Mouse (Mus musculus) kidney, embryonic 14.5 days (tissue): ENCODE data around the gene Mtrex. TPM values are rescaled to one million over a fixed set of nuclear protein-coding genes. Genes with fewer than 3 reads are reported as not detected.

Source experiments
- ATAC-seq: fragments of 200-750 bp; cut with Nextera tagmentation; 2 replicates; pipeline ENCODE4 v1.8.0; 2017; ENCODE audit warnings: moderate number of reproducible peaks, mild to moderate bottlenecking, moderate TSS enrichment, moderate library complexity; ENCODE audit not compliant: low FRiP score, low TSS enrichment
- H3K27ac ChIP-seq: fragments of 300-500 bp; sonication (generic); 2 replicates; pipeline ENCODE4 v1.5.1; 2014; ENCODE audit warnings: low read depth, mild to moderate bottlenecking, low read length, moderate library complexity, mixed read lengths
- H3K27me3 ChIP-seq: fragments of 300-500 bp; sonication (generic); 2 replicates; pipeline ENCODE4 v1.6.1; 2014; ENCODE audit warnings: mild to moderate bottlenecking, low read length; ENCODE audit not compliant: control insufficient read depth, insufficient read depth
- H3K36me3 ChIP-seq: fragments of 300-500 bp; sonication (generic); 2 replicates; pipeline ENCODE4 v1.6.1; 2014; ENCODE audit warnings: low read length, mixed read lengths; ENCODE audit not compliant: control insufficient read depth, insufficient read depth
- H3K4me1 ChIP-seq: fragments of 300-500 bp; sonication (generic); 2 replicates; pipeline ENCODE4 v1.6.1; 2014; ENCODE audit warnings: low read length, mixed read lengths; ENCODE audit not compliant: control insufficient read depth, insufficient read depth
- H3K4me2 ChIP-seq: fragments of 300-500 bp; sonication (generic); replicated peaks from 2 replicates; pipeline ENCODE4 v1.6.1; 2014; ENCODE audit warnings: low read depth, mild to moderate bottlenecking, low read length
- H3K4me3 ChIP-seq: fragments of 300-500 bp; sonication (generic); 2 replicates; pipeline ENCODE4 v1.5.1; 2014; ENCODE audit warnings: mild to moderate bottlenecking, low read length
- H3K9ac ChIP-seq: fragments of 300-500 bp; sonication (generic); 2 replicates; pipeline ENCODE4 v1.6.1; 2014; ENCODE audit warnings: low read depth, mild to moderate bottlenecking, low read length, moderate library complexity
- H3K9me3 ChIP-seq: fragments of 300-500 bp; sonication (generic); 2 replicates; pipeline ENCODE4 v1.6.1; 2016; ENCODE audit warnings: low read length; ENCODE audit not compliant: control insufficient read depth
- WGBS: fragments of 180-500 bp; shearing (Covaris S2); extraction: QIAGEN DNeasy Blood & Tissue Kit; methylation state at CpG from one replicate; pipeline ENCODE4 v1.1.7; 2014; 5-methylcytosine and 5-hydroxymethylcytosine counted together
- polyA plus RNA-seq: library from polyadenylated mRNA; unstranded; fragments of >200 nt; fragmentation: Nextera tagmentation; extraction: Ambion mirVana; gene quantifications from 2 replicates; pipeline ENCODE4 v1.2.1, GENCODE M21; 2014

Mtrex gene
- polyA plus RNA-seq, 1 experiment from 2014 or later = 86.4 TPM

DNA sequence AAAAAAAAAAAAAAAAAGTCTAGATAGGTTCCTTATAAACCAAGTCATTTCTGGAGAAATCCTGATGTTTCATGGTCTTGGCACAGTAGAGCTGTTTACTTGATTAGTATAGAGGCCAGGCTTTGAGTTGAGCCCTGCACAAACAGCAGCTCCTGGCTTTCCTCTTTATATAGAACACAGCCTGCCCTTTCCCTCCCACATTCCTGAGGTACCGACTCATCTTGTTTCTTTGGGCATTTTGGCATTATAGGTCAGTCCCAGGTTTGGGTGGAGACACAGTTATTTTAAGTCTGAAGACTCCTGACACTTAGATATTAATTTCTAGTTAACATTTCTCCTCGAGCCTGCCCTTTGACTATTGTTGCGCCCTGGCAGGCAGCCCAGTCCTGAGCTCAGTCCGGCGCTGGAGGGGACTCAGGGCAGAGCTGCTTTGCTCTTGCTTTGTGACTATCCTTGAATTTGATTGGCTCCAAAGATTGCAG, 65.3 kb downstream of the Mtrex start:
- Histone ChIP-seq H3K4me1 (no peaks in the 10 kb centered on the region), H3K9me3 (no peaks in the 10 kb centered on the region), H3K36me3 (peaks cover 33% of the 10 kb centered on the region), H3K4me3 (no peak overlapping the region), H3K27me3 (no peaks in the 10 kb centered on the region), H3K27ac (no peak overlapping the region), H3K9ac (no peak overlapping the region), H3K4me2 (no peak overlapping the region)
- WGBS = 43% methylated on average over 5 of the region's 5 CpGs
- ATAC-seq = no peak

DNA sequence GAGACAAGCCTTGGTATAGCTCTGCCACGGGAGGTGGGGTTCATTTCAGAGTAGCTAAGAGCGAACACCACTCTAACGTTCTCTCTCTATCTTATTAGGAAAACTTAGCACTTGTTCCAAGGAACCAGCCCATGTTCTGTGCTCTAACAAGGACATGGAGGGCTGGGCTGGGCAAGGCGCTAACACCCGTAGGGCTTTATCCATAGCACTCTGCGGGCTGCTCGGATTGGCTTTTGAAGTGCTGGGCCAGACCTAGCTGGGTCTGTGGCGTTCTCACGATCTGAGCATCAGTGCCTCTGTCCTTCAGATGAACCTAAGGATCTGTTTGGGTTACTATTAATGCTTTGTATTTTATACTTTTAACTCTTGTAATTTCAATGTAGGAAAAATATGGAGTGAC, 66.3 kb downstream of the Mtrex start:
- no peak for ATAC-seq

DNA sequence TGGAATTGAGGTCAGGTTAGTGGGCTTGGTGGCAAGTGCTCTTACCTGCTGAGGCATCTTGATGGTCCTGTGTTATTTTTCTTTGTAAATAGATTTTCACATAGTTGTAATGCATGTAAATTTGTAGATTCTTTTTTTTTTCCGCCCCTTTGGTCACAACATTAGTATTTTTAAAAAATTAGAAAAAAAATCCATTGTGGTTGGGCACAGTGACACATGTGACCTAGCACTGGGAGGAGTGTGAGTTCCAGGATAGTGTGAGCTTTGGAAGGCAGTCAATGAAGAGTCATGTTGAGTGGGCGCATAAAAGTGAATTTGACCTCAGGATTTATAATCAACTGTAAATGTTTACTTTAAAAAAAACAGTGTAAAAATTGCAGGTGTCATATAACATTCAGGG, 66.8 kb downstream of the Mtrex start:
- WGBS = 82% methylated on average over 2 of the region's 2 CpGs
- Histone ChIP-seq H3K4me2 (no peak overlapping the region), H3K4me1 (no peaks in the 10 kb centered on the region), H3K27ac (no peak overlapping the region), H3K4me3 (no peak overlapping the region), H3K27me3 (no peaks in the 10 kb centered on the region), H3K36me3 (peaks cover 19% of the 10 kb centered on the region), H3K9ac (no peak overlapping the region), H3K9me3 (no peaks in the 10 kb centered on the region)
- no peak for ATAC-seq

More for the DNA sequence above, 66.3 kb downstream of the Mtrex start:
- Histone ChIP-seq H3K4me1 (no peaks in the 10 kb centered on the region), H3K4me3 (no peak overlapping the region), H3K9ac (no peak overlapping the region), H3K27ac (no peak overlapping the region), H3K4me2 (no peak overlapping the region), H3K36me3 (peaks cover 24% of the 10 kb centered on the region), H3K27me3 (no peaks in the 10 kb centered on the region), H3K9me3 (no peaks in the 10 kb centered on the region)
- WGBS = 91% methylated on average over 9 of the region's 9 CpGs

DNA sequence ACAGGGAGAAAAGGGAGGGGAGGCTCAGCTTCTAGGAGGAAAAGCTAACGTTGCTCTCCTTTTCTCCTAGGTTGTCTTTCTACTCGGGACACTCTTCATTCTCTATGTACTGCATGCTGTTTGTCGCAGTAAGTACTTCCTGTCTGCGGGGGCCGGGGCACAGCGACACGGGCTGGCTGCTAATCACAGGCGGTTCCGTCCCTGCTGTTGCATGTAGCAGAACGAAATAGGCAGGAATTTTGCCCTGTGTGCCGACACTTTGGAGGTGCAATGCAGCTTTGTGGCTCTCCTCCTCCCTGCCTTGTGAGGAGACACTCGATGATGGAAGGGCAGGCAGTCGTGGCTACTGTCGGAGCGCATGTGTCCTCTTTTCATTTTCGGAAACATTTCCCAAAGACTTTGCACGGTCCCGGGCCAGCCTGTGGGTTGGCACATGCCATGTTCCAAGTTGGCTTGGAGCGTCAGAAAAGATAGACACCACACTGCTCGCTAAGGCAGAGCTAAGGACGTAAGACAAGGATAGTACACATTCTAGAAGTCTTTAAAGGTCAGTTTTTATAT, 67.5 kb downstream of the Mtrex start:
- no peak overlapping the region for H3K4me3 ChIP-seq
- peaks cover 15% of the 10 kb centered on the region; the same call in 1 of the 2 replicates for H3K36me3 ChIP-seq
- no peak for ATAC-seq
- no peak overlapping the region for H3K4me2 ChIP-seq
- H3K27ac ChIP-seq = no peak overlapping the region
- no peaks in the 10 kb centered on the region for H3K27me3 ChIP-seq
- H3K4me1 ChIP-seq = no peaks in the 10 kb centered on the region
- 91% methylated on average over 21 of the region's 21 CpGs for WGBS
- H3K9ac ChIP-seq = no peak overlapping the region
- H3K9me3 ChIP-seq = no peaks in the 10 kb centered on the region

DNA sequence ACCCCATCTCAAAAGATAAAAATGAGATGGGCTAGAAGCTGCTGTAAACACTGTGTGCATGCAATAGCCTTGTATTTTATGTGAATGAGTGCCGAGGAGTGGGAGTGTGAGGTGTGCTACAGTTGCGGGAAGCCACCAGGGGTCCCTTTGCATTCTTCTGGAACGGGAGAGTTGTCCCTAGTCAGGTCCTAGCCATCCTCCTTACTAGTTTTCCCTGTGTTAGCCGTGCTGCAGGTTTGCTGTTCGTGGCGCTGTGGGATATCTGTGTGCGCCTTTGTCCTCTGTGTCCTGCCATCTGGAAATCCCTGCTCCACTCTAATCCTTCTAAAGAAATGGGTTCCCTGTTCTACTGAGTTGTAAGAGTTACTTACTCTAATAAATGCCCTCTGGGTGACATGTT, 69.3 kb downstream of the Mtrex start:
- ATAC-seq = no peak
- H3K4me2 ChIP-seq = no peak overlapping the region
- WGBS = 83% methylated on average over 7 of the region's 7 CpGs

GRCm38 (mm10) chr13:112854402-112854801, 72.8 kb downstream of the Mtrex start:
- H3K9ac ChIP-seq = no peak overlapping the region
- H3K4me3 ChIP-seq = no peak overlapping the region
- ATAC-seq = no peak
- no peak overlapping the region for H3K27ac ChIP-seq
- WGBS = 57% methylated on average over 6 of the region's 6 CpGs
- peaks cover 3% of the 10 kb centered on the region; the same call in 1 of the 2 replicates for H3K36me3 ChIP-seq
- 0 out of 2 replicates have a peak, but pooled peaks cover 3% of the 10 kb centered on the region for H3K4me1 ChIP-seq
- no peaks in the 10 kb centered on the region for H3K27me3 ChIP-seq
- H3K4me2 ChIP-seq = no peak overlapping the region
- no peaks in the 10 kb centered on the region for H3K9me3 ChIP-seq

More for the DNA sequence above, 69.3 kb downstream of the Mtrex start:
- Histone ChIP-seq H3K4me1 (0 out of 2 replicates have a peak, but pooled peaks cover 3% of the 10 kb centered on the region), H3K36me3 (peaks cover 12% of the 10 kb centered on the region; the same call in 1 of the 2 replicates), H3K9me3 (no peaks in the 10 kb centered on the region), H3K9ac (no peak overlapping the region), H3K4me3 (no peak overlapping the region), H3K27ac (no peak overlapping the region), H3K27me3 (no peaks in the 10 kb centered on the region)

GRCm38 (mm10) chr13:112853710-112854316, 73.4 kb downstream of the Mtrex start:
- no peak overlapping the region for H3K4me3 ChIP-seq
- no peaks in the 10 kb centered on the region for H3K27me3 ChIP-seq
- WGBS = 46% methylated on average over 17 of the region's 17 CpGs
- H3K4me1 ChIP-seq = 0 out of 2 replicates have a peak, but pooled peaks cover 3% of the 10 kb centered on the region
- H3K4me2 ChIP-seq = no peak overlapping the region
- no peak for ATAC-seq
- H3K36me3 ChIP-seq = peaks cover 3% of the 10 kb centered on the region; the same call in 1 of the 2 replicates
- no peak overlapping the region for H3K27ac ChIP-seq
- H3K9me3 ChIP-seq = no peaks in the 10 kb centered on the region
- no peak overlapping the region for H3K9ac ChIP-seq

DNA sequence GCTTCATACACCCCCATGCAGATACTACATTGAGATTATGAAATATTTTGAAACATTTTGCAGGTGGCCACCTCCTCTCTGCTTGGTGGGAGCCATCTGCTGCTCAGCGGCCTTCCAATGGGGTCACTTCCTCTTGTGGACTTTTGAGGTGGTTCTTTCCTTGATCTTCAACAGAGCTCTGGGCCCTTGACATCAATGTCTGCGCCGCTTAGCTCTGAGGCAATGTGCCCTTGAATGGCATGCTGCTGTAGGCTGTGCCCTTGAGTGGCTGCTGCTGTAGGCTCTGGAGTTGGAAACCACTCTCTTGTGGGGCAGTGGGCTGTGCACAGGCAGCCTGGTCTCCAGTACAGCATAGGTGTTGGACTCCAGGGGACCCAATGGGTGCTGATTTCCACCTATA, 81.3 kb downstream of the Mtrex start:
- no peak for ATAC-seq
- H3K9ac ChIP-seq = no peak overlapping the region
- H3K4me3 ChIP-seq = no peak overlapping the region
- no peaks in the 10 kb centered on the region for H3K4me1 ChIP-seq
- 96% methylated on average over 3 of the region's 3 CpGs for WGBS
- no peaks in the 10 kb centered on the region for H3K9me3 ChIP-seq
- H3K27me3 ChIP-seq = no peaks in the 10 kb centered on the region
- H3K4me2 ChIP-seq = no peak overlapping the region
- H3K36me3 ChIP-seq = peaks cover 4% of the 10 kb centered on the region; the same call in 1 of the 2 replicates
- H3K27ac ChIP-seq = no peak overlapping the region
